Mouse (Mus musculus): ENCODE results near the gene Zfp462. TPM values are rescaled to one million over a fixed set of nuclear protein-coding genes. Genes with fewer than 3 reads are reported as not detected.

Zfp462 gene
- total RNA-seq, 1 experiment from 2014 or later: not detected

GRCm38 (mm10) chr4:55127228-55127901 lies 182.5 kb downstream of the Zfp462 start:
- no peak for ATAC-seq (replicated peaks; ENCODE audit: insufficient number of reproducible peaks, low FRiP score, low TSS enrichment, poor library complexity, severe bottlenecking)

- ATAC-seq (replicated peaks; ENCODE audit: insufficient number of reproducible peaks, low FRiP score, low TSS enrichment, poor library complexity, severe bottlenecking): no peak
Measured at GRCm38 (mm10) chr4:55128088-55128835, 183.4 kb downstream of the Zfp462 start.
